ENCODE assay signal across 11 mouse cellular contexts in genomic region chr17:75440619-75441018, GRCm38 (mm10). TPM values are rescaled to one million over a fixed set of nuclear protein-coding genes. Genes with fewer than 3 reads are reported as not detected.
DNase-seq lines count a peak whose midpoint lies in the region; ATAC-seq lines count a peak whose summit lies in the region.
"Had no signal": no experiment of that assay in that cellular context is flagged by ENCODE, and none has a peak within 500 bp of the region (broad histone marks: within the 10 kb centered on the region; RNA-seq: fewer than 3 reads in every experiment).

No protein-coding gene starts in this region.

- H3K36me3 ChIP-seq in forebrain, embryonic 15.5 days: no peaks in the 10 kb centered on the region
- no peaks in the 10 kb centered on the region for H3K36me3 ChIP-seq in forebrain, embryonic 10.5 days (replicated peaks)
- no peaks in the 10 kb centered on the region for H3K36me3 ChIP-seq in neural tube, embryonic 11.5 days (ENCODE audit: control insufficient read depth, insufficient read depth, low read length)
- no peaks in the 10 kb centered on the region for H3K36me3 ChIP-seq in lung, embryonic 15.5 days
- H3K36me3 ChIP-seq: intestine, embryonic 15.5 days; limb, embryonic 13.5 days had no signal

- 63% methylated on average over 7 of the region's 7 CpGs for WGBS in forebrain, embryonic 15.5 days
- 91% methylated on average over 7 of the region's 7 CpGs for WGBS in forebrain, embryonic 10.5 days
- 67% methylated on average over 7 of the region's 7 CpGs for WGBS in neural tube, embryonic 11.5 days
- 47% methylated on average over 7 of the region's 7 CpGs for WGBS in lung, embryonic 15.5 days

- H3K27ac ChIP-seq in forebrain, embryonic 15.5 days (replicated peaks): no peak overlapping the region
- no peak overlapping the region for H3K27ac ChIP-seq in forebrain, embryonic 10.5 days
- no peak overlapping the region for H3K27ac ChIP-seq in neural tube, embryonic 11.5 days (ENCODE audit: low read depth, low read length)
- H3K27ac ChIP-seq in lung, embryonic 15.5 days: no peak overlapping the region
- H3K27ac ChIP-seq: intestine, embryonic 15.5 days; limb, embryonic 13.5 days had no signal

- no peak overlapping the region for H3K4me2 ChIP-seq in forebrain, embryonic 15.5 days (replicated peaks)
- H3K4me2 ChIP-seq in neural tube, embryonic 11.5 days (ENCODE audit: low read depth): no peak overlapping the region
- no peak overlapping the region for H3K4me2 ChIP-seq in lung, embryonic 15.5 days
- H3K4me2 ChIP-seq: intestine, embryonic 15.5 days; limb, embryonic 13.5 days had no signal

- H3K4me1 ChIP-seq in forebrain, embryonic 15.5 days: peaks cover 5% of the 10 kb centered on the region; the same call in 1 of the 2 replicates
- H3K4me1 ChIP-seq in forebrain, embryonic 10.5 days: peaks cover 3% of the 10 kb centered on the region; the same call in 1 of the 2 replicates
- H3K4me1 ChIP-seq in neural tube, embryonic 11.5 days (ENCODE audit: control insufficient read depth, insufficient read depth, low read length): no peaks in the 10 kb centered on the region
- no peaks in the 10 kb centered on the region for H3K4me1 ChIP-seq in lung, embryonic 15.5 days
- H3K4me1 ChIP-seq: intestine, embryonic 15.5 days had no signal

- no peaks in the 10 kb centered on the region for H3K27me3 ChIP-seq in forebrain, embryonic 15.5 days
- no peaks in the 10 kb centered on the region for H3K27me3 ChIP-seq in forebrain, embryonic 10.5 days (ENCODE audit: poor library complexity, severe bottlenecking)
- H3K27me3 ChIP-seq in neural tube, embryonic 11.5 days (ENCODE audit: control insufficient read depth, insufficient read depth, low read length): no peaks in the 10 kb centered on the region
- no peaks in the 10 kb centered on the region for H3K27me3 ChIP-seq in lung, embryonic 15.5 days
- H3K27me3 ChIP-seq: intestine, embryonic 15.5 days; limb, embryonic 13.5 days had no signal

- peak; percentile 45; the same call in 1 of the 2 replicates for ATAC-seq in forebrain, embryonic 15.5 days (replicated peaks)
- no peak for ATAC-seq in neural tube, embryonic 11.5 days (ENCODE audit: insufficient read depth, low FRiP score, low TSS enrichment)
- ATAC-seq in lung, embryonic 15.5 days (ENCODE audit: borderline replicate concordance, extremely low read depth, low FRiP score, low TSS enrichment): 0 out of 2 replicates have a peak, but pooled peaks have one; percentile 8
- ATAC-seq in CD4-positive, CD25-positive, alpha-beta regulatory T cell, adult 4 months: no peak
- ATAC-seq: intestine, embryonic 15.5 days had no signal

- H3K9ac ChIP-seq in forebrain, embryonic 15.5 days (replicated peaks): no peak overlapping the region
- H3K9ac ChIP-seq in neural tube, embryonic 11.5 days (ENCODE audit: low read length): no peak overlapping the region
- no peak overlapping the region for H3K9ac ChIP-seq in lung, embryonic 15.5 days
- H3K9ac ChIP-seq: intestine, embryonic 15.5 days; limb, embryonic 13.5 days had no signal

- DNase-seq in forebrain, embryonic 10.5 days (ENCODE audit: extremely low spot score, low spot score): no peak
- peak; percentile 9 for DNase-seq in neural tube, embryonic 11.5 days (ENCODE audit: low spot score)
- no peak for DNase-seq in neural tube, embryonic 10.5 days (ENCODE audit: extremely low spot score, low spot score)
- DNase-seq in adrenal gland, adult 2 months: no peak
- no peak for DNase-seq in frontal cortex, postnatal 14 days (ENCODE audit: low spot score in 2 of 2)
- DNase-seq: cerebellum, adult 8-10 months had no signal

- no peaks in the 10 kb centered on the region for H3K9me3 ChIP-seq in forebrain, embryonic 15.5 days
- H3K9me3 ChIP-seq in forebrain, embryonic 10.5 days: no peaks in the 10 kb centered on the region
- H3K9me3 ChIP-seq in neural tube, embryonic 11.5 days (ENCODE audit: control insufficient read depth, low read length): no peaks in the 10 kb centered on the region
- H3K9me3 ChIP-seq in lung, embryonic 15.5 days: no peaks in the 10 kb centered on the region
- H3K9me3 ChIP-seq: intestine, embryonic 15.5 days; limb, embryonic 13.5 days had no signal

- H3K4me3 ChIP-seq in forebrain, embryonic 15.5 days: no peak overlapping the region
- H3K4me3 ChIP-seq in forebrain, embryonic 10.5 days: no peak overlapping the region
- H3K4me3 ChIP-seq in neural tube, embryonic 11.5 days (ENCODE audit: low read depth, low read length): no peak overlapping the region
- H3K4me3 ChIP-seq in lung, embryonic 15.5 days: no peak overlapping the region
- H3K4me3 ChIP-seq: intestine, embryonic 15.5 days; limb, embryonic 13.5 days had no signal

RNA-seq across cellular contexts. Expression of gene Rasgrp3, which starts 4.9 kb away (rescaled TPM):
- polyA plus RNA-seq in forebrain, embryonic 15.5 days (2015; fragmentation: Nextera tagmentation; extraction: Ambion mirVana): 5.1 and 7.1 TPM in 2 replicates
- 5.5 and 6.6 TPM in 2 replicates for polyA plus RNA-seq in forebrain, embryonic 10.5 days (2016; fragmentation: Nextera tagmentation; extraction: Ambion mirVana)
- 11.6 and 12.7 TPM in 2 replicates for polyA plus RNA-seq in neural tube, embryonic 11.5 days (2014; fragmentation: Nextera tagmentation; extraction: Ambion mirVana)
- polyA plus RNA-seq in lung, embryonic 15.5 days (2015; fragmentation: Nextera tagmentation; extraction: Ambion mirVana): 26.0 and 32.5 TPM in 2 replicates
- total RNA-seq in adrenal gland, adult 2 months (2021): 10 to 100 TPM; 12.5 to 19.9 TPM
- 1.5 and 1.8 TPM in 2 replicates for polyA plus RNA-seq in adrenal gland, adult 2 months (2012; rRNA removed)
- polyA plus RNA-seq in CD4-positive, CD25-positive, alpha-beta regulatory T cell, adult 4 months (2017; shearing (Covaris generic)): 1 to 10 TPM in 1 of 2 experiments, under 1 TPM in 1; 0.69 to 3.7 TPM

Comparison
In these comparisons a context has a peak if more than half of its experiments do, and no peak if none do; other contexts are left out.
1. ATAC-seq: peak in forebrain, embryonic 15.5 days (single experiment) and lung, embryonic 15.5 days (single experiment); none in neural tube, embryonic 11.5 days (single experiment) and CD4-positive, CD25-positive, alpha-beta regulatory T cell, adult 4 months (single experiment).